Mouse (Mus musculus): Measurements from ENCODE around the gene Lrp6.

- no peak for TF ChIP-seq GATA1 (IDR thresholded peaks at IDR 0.05; ENCODE audit: low read length)
- TF ChIP-seq TAL1 (IDR thresholded peaks at IDR 0.05; ENCODE audit: low read length) = no peak
Measured at GRCm38 (mm10) chr6:134579506-134579905, 12.7 kb upstream of the Lrp6 start.

Data from erythroblast, embryonic 14.5 days (primary cell).